Mouse (Mus musculus) thymus, adult 2 months (tissue): ENCODE results near the gene Nrl.

Experiments
- CTCF ChIP-seq: fragments of 200-500 bp; IDR thresholded peaks from 2 replicates; pipeline ENCODE4 v1.5.1; 2012; ENCODE audit warnings: mild to moderate bottlenecking, control low read depth, low read length, moderate library complexity, borderline replicate concordance; ENCODE audit not compliant: control insufficient read depth, poor library complexity, insufficient read depth; ENCODE audit errors: extremely low read depth
- POLR2A ChIP-seq: fragments of 200-500 bp; IDR thresholded peaks from 2 replicates; pipeline ENCODE4 v1.6.1; 2012; ENCODE audit warnings: mild to moderate bottlenecking, low read length, control low read depth, moderate library complexity; ENCODE audit not compliant: control insufficient read depth, poor library complexity, insufficient read depth; ENCODE audit errors: extremely low read depth

DNA sequence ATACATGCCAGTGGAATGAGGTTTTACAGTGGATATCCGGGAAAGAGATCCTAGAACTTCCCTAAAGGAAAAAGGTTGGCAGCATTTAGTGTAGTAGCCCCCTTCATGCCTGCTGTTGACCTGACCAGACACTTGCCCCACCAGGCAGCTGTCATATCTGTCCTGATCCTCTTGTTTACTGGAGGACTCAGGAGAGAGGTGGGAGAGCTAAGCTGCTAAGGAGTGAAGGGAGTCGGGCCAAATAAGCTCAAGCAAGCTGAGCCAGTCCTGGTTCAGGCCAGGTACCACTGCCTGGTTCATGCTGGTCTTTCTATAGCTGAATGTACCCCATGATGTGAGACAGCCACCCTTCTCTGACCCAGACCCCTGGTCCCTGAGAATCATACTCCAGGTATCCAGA, 1.9 kb upstream of the Nrl start:
- TF ChIP-seq CTCF (no peak), POLR2A (no peak)
